Mouse (Mus musculus) mouse embryonic stem cell (cell line): ENCODE measurements around the gene Apmap.

Experiments
- in situ Hi-C, 2 experiments: fragments of 300-500 bp; cut with MboI; formaldehyde crosslinking; loops; 1 replicate in 1 of 2; 3 replicates in 1 of 2; pipeline ENCODE4 v1.14.3; 2019 to 2020; ENCODE audit warnings: low sequenced_read_pairs in 2 of 2, low pct_unique_long_range_greater_than_20kb in 1 of 2, mixed read lengths in 1 of 2; ENCODE audit not compliant: unreplicated experiment in 1 of 2

Gene Apmap

DNA sequence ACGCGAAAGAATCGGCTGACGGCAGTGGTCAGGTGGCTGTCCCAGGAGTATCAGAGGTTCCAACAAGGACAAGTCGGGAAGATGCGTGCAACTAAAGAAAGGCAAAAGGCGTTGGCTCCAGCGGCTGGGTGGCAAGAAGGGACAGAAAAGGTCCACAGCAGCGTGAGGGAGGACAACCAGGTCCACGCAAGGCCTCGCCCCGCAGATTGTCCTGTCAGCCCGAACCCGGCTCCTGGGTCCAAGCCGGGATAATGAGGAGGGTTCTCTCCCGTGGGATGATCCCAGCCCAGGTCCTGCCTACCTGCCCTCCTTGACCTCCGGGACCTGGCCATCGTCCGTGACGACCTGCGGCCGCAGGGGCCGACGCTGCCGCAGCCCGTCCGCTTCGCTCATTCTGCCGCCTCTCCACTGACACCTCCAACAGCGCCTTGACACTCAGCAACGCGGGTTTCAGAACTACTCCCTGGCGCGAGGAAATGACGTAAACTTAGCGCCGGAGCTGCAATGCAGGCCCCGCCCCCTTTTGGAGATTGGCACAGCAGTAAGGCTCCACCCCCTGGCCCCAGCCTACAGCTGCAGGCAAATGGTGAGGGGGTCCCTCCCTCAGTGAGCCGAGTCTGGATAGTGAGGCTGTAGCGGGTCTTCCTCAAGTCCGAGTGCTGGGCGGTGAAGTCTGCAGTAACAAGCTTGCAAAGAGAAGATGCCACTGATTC, at the start of gene Apmap:
Gene Apmap (minus strand): TSS at position 481 of the 713 bp plus-strand sequence.
- in situ Hi-C loops = loop anchor here in 1 of 2 experiments (5.0 kb wide), 1 partner anchor 139 kb away; the partner anchor contains the start of gene Entpd6

DNA sequence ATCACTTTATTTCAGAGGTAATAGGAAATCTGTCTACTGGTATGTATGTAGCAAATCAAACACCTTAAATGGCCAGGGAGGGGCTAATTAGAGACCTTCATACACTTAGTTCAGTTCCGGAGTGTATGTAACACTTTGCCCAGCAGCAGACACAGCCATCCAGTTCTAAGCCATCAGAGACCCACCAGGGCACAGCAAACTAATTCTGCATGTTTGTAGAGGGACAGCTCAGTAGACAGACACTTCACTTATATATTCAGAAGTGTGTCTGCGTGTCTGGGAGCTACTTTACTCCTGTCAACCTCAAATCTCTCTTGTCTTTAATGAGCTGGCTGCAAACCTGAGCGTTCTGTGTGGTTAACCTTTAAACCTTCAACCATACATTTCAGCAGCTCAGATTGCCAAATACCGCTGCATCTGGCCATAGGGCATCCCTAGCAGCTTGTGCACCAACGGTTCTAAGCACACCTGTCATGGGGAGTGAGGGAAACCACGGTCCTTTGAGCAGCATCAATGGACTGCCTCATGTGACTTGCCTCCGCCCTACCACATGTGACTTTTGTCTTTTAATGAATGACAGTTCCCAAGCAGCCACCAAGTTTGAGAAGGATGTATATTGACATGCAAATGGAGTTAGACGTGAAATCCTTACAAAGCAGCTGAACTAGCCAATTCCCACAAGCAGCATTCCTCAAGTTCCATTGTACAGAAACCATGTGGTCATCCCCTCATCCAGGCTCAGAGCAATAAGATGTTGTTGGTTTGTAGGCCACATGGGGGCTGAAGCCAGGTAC, 48.8 kb upstream of the Apmap start:
- in situ Hi-C loops = no loop called here

DNA sequence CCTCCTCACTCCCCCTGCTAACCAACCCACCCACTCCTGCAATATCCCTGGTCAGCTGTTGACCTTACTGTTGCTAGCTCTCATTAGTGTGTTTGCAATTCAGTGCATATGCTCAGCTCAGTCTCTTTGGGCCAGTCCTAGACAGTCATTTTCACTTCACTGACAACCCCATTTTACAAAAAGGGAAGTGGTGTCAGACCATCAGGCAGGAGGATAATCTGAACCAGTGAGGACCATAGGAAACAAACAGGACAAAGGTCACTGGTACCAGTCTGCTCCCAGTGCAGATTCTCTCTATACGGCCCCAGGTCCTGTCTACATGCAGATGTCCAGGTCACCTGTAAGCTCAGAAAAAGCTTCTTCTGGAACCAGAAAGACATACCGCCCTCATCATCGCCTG, 47.7 kb upstream of the Apmap start:
- in situ Hi-C loops = no loop called here

DNA sequence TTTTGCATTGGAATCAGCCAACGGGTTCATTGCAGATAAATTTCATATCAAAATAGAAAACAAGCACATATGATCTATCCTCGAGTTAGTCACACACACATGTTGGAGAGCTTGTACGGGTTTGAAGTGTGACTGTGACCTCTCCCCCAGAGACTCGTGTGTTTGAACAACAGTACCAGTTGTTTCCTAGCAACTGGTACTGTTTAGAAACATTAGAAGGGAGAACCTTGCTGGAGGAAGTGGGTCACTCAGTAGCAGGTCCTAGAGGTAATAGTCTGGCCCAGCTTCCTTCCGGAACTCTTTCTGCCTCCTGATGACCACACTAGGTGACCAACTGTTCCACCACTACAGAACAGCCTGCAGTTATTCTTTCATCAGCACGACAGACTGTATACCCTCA, 46.9 kb upstream of the Apmap start:
- in situ Hi-C loops = no loop called here

DNA sequence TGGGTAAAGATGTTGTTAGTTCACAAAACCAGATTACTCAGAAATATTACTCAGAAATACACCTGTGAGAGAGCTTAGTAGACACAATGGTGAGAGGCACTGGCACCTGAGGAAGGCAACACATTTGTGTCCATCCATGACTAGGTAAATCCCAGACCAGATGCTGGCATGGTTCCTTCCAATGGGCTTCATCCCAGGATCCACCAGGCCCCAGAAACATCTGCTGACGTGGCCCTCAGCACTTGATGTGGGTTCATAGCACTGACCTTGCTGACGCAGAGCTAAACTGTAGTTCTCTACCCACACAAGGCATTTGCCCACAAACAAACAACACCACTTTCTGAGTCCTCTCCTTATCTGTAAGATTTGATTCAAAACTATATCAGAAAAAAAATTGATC, 46.4 kb upstream of the Apmap start:
- in situ Hi-C loops = no loop called here

DNA sequence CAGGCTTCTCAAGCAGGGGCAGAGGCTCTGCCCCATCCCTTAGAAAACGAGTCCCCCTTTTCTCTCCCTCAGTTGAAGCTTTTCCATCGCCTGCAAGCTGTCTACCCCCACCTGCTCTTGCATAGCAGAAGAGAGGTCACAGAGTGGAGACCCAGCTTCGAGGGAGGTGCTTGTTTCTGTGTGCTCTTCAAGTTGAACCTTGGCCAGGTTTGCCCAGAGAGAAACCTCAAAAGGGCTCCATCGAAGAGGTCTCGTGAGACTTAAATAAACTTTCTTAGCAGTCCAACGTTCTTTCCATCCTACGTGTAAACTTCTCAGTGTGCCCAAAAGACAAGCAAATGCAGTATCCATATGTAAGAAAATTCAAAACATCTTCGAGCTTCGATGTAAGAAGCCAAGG, 43.0 kb upstream of the Apmap start:
- in situ Hi-C loops = no loop called here

DNA sequence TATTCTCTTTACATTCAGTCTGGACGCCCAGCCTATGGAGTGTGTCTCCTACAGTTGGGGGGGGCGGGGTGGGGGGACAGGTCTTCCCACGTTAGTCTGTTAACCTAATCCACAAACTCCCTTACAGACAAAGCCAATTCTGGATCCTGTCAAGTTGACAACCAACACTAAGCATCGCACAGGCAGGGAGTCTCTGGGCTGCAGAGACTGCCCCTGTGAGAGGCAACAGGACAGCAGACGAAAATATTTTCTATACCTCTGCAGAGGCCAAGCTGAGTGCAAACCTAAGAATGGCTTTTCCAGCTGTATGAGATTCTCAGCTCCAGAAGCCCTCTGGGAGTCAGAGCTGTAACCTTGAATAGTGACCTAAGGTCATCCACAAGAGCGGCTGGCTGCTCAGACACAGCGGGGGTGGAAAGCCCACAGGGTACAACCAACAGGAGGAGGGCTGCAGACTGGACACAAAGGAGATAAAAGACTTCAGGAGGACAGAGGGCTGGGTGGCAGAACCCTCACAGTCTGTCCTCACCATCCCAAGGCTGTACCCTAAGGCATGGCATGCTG, 42.2 kb upstream of the Apmap start:
- in situ Hi-C loops = no loop called here

DNA sequence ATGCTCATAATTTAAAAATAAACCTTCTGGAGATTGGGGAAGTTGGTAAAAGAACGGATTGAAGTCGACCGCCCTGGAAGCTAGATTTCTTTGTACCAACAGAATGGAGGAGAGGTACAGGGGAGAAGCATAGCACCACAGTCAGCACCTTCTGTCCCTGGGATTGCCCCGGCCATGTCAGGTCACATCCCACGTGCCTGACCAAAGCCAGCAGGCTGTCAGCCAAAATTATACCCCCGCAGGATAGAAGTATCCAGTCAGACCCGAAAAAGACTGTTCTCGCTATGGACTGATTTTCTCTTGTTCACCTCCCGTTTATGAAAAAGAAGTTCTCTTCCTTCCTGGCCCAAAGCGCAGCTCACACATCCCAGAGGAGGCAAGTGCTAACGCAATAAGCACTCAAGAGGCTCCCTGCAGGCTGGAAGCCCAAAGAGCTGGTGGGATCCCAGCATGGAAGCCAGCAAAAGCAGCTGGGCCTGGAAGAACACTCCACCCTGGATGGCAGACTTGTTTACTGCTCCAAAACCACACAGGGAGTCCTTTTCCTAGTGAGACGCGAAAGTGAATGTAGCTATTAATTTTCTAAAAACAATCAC, 40.0 kb upstream of the Apmap start:
- in situ Hi-C loops = no loop called here

DNA sequence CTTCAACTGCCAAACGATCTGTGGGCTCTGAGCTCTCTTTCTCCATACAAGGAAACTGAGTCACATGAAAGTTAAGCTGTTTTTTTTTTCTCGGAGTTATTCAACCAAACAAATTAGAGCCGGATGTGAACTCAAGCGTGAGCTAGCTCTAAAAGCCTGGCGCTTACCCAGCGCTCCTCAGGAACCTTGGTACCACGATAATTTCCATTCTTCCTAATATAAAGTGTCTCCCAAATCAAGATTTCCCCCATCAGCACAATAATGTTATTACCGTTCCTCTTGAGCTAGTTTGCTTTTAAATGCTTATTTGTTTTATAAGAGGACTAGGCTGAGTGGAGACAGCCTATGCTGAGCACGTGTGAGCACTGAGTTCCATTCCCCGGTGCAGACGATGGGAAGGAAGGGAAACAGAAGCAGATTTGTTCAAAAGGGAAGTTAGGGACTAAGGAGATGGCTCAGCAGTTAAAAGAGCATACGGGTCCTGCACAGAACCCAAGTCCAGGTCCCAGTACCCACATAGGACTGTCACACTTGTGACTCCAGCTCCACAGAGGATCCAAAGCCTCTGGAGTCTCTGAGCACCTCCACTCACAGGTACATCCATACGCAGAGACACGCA, 39.4 kb upstream of the Apmap start:
- in situ Hi-C loops = no loop called here

DNA sequence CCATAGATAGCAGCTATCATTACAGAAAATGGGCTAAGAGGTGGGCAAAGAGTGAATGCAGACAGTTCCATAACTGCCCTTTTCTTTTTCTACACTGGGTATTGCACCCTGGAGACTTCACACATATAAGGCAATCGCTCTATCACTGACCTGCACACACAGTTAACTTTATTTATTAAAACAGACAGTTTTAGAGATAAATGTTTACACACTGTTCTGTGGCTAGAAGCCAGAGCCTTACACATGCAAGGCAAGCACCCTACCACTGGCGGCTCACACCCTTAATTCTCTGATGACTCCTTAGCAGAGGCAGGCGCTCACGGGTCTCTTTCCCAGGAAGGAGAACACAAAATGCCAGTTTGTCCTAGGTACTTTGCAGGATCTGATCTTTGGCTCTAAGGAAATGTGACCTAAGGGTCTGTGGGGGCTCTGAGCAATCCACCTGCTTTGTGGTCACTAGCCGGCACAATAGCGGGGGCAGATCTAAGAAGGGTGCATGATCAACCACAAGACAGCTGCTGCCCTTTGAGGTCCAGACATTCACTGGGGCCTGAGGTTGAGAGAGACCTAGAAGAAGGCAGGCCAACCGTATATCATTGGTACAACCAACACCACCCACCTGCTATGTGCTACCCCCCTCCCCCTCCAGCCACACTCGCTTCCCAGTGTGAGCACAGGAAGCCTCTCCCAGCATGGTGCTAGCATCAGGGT, 38.2 kb upstream of the Apmap start:
- in situ Hi-C loops = no loop called here

DNA sequence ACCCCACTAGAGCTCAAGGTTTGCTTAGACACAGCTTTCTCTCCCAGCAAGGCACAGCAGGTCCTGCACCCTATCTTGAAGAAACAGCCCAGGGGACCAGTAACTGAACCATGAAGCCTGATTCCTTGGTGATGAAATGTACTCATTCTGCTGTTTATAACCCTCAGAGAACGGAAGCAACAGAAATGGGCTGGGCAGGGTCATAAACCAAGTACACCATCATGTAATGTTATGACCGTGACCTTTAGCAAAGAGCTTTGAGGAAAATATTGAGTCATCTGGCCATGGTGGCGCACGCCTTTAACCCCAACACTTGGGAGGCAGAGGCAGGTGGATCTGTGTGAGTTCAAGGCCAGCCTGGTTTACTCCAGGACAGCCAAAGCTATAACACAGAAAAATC, 36.9 kb upstream of the Apmap start:
- in situ Hi-C loops = no loop called here

DNA sequence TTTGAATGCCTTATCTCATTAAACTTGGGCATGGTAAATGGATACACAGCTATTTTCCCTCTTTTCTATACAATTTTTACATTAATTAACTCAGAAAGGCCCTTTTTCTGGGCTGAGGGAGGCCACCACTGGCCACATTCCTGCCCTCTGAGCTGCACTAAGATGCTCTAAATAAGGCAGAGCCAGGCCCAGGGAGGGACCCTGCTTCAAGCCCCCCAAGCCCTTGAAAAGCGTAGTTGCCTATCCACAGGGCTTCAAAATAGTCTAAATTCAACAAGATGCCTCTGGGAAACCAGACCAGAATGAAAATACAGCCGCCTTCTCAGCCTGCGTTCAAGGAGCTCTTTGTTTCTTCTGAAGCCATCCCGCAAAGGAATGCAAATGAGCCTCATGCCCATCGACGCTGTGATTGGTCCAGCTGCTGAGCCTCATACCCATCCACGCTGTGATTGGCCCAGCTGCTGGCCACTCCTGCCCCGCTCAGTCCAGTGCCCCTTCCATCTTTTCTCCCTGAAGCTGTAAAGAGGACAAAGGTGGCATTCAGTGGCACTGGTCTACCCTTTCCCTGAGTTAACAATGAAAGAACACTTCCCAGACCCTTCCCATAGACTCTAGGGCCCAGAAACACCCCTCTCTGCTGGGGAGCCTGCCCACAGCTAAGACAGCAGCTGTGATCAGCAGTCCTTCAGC, 35.5 kb upstream of the Apmap start:
- in situ Hi-C loops = no loop called here

DNA sequence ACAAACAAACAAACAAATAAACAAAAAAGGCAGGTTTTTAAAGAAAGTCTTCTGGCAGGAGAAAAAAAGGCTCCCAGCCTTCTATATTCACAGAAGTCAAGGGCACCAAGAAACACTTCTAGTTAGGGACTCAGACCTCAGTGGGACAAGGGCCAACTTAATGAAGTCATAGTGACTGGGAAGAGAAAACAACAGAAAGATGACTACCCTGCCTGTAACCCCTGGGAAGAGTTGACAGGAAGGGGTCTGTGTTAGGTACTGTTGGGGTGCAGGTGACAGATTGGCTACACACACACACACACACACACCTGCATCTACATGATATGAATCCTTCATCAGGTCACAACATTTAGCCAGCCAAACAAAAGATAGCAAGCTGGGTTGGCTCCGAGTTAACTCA, 34.8 kb upstream of the Apmap start:
- in situ Hi-C loops = no loop called here

DNA sequence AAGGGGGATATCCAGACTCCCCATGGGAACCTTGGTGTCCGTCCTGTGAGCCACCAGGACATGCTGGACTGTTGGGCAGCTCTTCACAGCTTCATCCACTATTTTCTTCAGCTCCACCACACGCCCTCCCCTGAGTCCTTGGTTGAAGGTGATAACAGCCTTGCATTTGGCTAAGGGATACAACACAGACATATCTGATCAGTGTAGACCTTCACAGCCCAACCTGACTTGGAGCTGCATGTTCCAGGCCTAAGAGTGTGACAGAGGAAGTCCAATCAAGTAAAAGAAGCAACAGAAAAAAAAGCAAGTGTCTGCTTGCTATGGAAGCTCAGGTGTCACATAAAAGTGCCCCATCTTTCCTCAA, 30.0 kb upstream of the Apmap start:
- in situ Hi-C loops = no loop called here

DNA sequence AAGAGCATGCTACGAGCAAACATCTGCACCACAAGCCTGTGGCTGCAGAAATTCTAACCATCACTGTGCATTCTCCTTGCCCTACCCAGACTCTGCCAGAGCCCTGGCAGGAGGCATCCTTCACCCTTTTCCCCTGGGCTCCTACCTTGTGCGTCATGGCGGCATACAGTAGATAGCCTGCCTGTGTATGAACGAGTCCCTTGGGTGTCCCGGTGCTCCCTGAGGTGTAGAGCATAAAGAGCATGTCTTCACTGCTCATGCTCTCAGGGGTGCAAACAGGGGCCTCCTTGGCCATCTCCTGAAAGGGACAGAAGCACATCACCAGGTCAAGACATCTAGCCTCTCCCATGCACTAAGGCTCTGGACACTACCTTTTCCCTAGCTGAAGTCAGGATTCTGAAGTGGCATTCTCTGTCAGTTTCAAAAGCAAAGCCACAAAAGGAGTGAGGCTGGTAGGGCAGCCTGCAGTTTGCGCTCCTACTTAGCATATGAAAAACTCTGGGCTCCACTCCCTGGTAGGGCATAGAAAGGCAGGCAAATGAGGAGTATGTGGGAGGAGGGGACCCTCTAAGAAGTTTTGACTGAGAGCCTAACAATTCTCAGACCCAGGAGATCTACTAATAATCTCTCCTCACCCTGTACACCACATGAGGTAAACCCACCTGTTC, 29.5 kb upstream of the Apmap start:
- in situ Hi-C loops = no loop called here

DNA sequence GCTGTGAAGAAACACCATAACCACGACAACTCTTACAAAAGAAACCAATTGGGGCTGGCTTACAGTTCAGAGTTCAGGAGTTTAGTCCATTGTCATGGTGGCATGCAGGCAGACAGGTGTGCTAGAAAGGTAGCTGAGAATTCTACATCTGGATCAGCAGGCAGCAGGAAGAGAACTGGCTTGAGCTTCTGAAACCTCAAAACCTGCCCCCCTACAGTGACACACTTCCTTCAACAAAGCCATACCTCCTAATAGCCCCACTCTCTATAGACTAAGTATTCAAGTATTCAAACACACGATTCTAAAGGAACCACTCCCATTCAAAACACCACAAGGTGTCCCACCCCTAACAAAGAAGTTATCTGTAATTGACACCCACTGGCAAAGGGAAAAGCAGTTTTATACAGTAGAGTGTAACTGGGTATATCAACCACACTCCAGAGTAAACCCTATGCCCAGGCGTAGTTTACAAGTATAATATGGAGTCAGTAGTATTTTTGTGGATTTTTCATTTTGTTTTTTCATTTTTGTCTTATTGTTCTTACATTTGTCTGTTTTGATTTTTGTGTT, 27.6 kb upstream of the Apmap start:
- in situ Hi-C loops = no loop called here

DNA sequence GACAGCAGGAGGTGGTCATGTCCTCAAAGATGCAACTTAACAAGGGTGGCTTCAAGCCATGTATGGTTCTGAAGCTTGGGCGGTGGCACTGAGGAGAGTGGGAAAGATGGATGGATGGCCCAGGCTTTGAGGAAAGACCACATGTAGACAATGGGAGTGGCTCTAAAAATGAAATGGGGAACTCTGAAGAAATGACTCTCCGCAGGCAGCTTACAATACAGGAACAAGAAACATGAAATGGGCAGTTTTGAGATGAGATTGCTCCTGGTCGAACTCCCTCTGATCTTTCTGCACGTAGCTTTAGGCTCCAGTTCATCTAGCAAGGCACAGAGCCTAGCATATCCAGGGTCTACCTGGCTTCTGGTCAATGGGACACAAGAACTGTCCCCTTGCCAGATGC, 20.9 kb upstream of the Apmap start:
- in situ Hi-C loops = no loop called here
